Mouse (Mus musculus) thymus, adult 2 months (tissue): ENCODE results near the gene Dram1. TPM values are rescaled to one million over a fixed set of nuclear protein-coding genes. Genes with fewer than 3 reads are reported as not detected.
A peak's percentile ranks its signal among the peaks of the same experiment; 100 is the strongest.
"Not testable (repeated sequence)": the region's sequence is repeated elsewhere in the genome, so short reads cannot be mapped to it uniquely, and the experiment has no call there.

ENCODE experiments used
- DNase-seq: peaks from one replicate; pipeline ENCODE4 v3.0.0; 2021
- H3K27ac ChIP-seq: fragments of 200-500 bp; 2 replicates; pipeline ENCODE4 v1.5.1; 2012; ENCODE audit warnings: low read length, control low read depth; ENCODE audit not compliant: control insufficient read depth, insufficient read depth
- H3K27me3 ChIP-seq: fragments of 200-500 bp; 2 replicates; pipeline ENCODE4 v1.6.1; 2012; ENCODE audit warnings: mild to moderate bottlenecking, low read length, moderate library complexity, mixed read lengths; ENCODE audit not compliant: control insufficient read depth, insufficient read depth
- H3K36me3 ChIP-seq: fragments of 200-500 bp; 2 replicates; pipeline ENCODE4 v1.6.1; 2012; ENCODE audit warnings: mild to moderate bottlenecking, low read length, moderate library complexity; ENCODE audit not compliant: control insufficient read depth, insufficient read depth
- H3K4me1 ChIP-seq: fragments of 200-500 bp; replicated peaks from 2 replicates; pipeline ENCODE4 v1.6.1; 2012; ENCODE audit warnings: low read length; ENCODE audit not compliant: control insufficient read depth, insufficient read depth
- H3K4me3 ChIP-seq: fragments of 200-500 bp; 2 replicates; pipeline ENCODE4 v1.5.1; 2012; ENCODE audit warnings: mild to moderate bottlenecking, low read length, control low read depth, moderate library complexity; ENCODE audit not compliant: control insufficient read depth, insufficient read depth
- CTCF ChIP-seq: fragments of 200-500 bp; IDR thresholded peaks from 2 replicates; pipeline ENCODE4 v1.5.1; 2012; ENCODE audit warnings: mild to moderate bottlenecking, control low read depth, low read length, moderate library complexity, borderline replicate concordance; ENCODE audit not compliant: control insufficient read depth, poor library complexity, insufficient read depth; ENCODE audit errors: extremely low read depth
- POLR2A ChIP-seq: fragments of 200-500 bp; IDR thresholded peaks from 2 replicates; pipeline ENCODE4 v1.6.1; 2012; ENCODE audit warnings: mild to moderate bottlenecking, low read length, control low read depth, moderate library complexity; ENCODE audit not compliant: control insufficient read depth, poor library complexity, insufficient read depth; ENCODE audit errors: extremely low read depth
- WGBS: fragments of 180-500 bp; shearing (Covaris S2); methylation state at CpG from one replicate; pipeline ENCODE4 v1.1.7; 2018; 5-methylcytosine and 5-hydroxymethylcytosine counted together
- polyA plus RNA-seq: library from polyadenylated mRNA; depleted of rRNA; stranded (reverse); fragments of >200 nt; gene quantifications from 2 replicates; pipeline ENCODE4 v1.2.3, GENCODE M21; 2012

The Dram1 gene
- polyA plus RNA-seq, 1 experiment = 24.9 TPM

- 2% methylated on average over 11 of the region's 11 CpGs for WGBS
- H3K27ac ChIP-seq = no peak overlapping the region
Observed at GRCm38 (mm10) chr10:88380002-88380401, 1.1 kb upstream of the Dram1 start.

DNA sequence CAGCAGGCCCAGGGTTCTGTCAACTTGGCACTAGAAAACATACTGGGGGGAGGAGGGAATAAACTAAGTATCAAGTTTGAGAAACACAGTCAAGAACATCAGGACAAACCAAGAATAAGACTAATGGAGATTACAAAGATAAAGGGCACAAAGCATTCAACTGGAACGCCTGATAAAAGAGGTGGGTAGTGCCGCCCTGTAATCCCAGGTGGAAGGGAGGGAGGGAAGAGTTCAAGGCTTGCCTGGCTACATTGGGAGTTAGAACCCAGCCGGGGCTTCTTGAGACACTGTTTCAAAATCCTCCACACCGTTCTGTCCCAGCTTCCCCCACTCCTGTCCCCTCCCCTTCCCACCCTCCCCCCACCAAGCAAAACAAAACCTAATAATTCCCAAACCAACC is 1.2 kb downstream of the Dram1 start:
- no peaks in the 10 kb centered on the region for H3K36me3 ChIP-seq
- no peak overlapping the region for H3K4me3 ChIP-seq
- H3K27me3 ChIP-seq = no peaks in the 10 kb centered on the region
- WGBS = 90% methylated on average over 4 of the region's 4 CpGs
- no peak for DNase-seq
- TF ChIP-seq POLR2A = no peak
- TF ChIP-seq CTCF = no peak
- no peak overlapping the region for H3K27ac ChIP-seq
- H3K4me1 ChIP-seq = peaks cover 8% of the 10 kb centered on the region

More at GRCm38 (mm10) chr10:88380002-88380401, 1.1 kb upstream of the Dram1 start:
- Histone ChIP-seq H3K36me3 (no peaks in the 10 kb centered on the region), H3K4me1 (peaks cover 12% of the 10 kb centered on the region), H3K4me3 (peak overlapping the region; percentile 84), H3K27me3 (no peaks in the 10 kb centered on the region)
- TF ChIP-seq POLR2A (no peak), CTCF (no peak)
- no peak for DNase-seq

DNA sequence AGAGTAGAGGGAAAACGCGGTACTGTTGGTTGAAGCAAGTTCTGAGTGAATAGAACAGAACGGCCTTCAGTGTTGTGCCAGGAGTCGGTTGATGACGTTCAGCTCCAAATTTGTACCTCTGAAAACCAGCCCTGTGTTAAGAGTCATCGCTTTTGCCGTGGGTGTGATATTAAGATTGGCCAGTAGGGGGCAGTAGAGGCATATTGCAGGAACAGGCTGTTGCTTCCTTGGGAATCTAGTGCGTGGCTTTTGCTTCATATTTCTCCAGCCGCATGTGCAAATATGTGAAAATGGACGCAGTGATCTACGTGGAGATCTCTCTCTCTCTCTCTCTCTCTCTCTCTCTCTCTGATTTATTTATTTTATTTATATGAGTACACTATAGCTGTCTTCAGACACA is 2.1 kb downstream of the Dram1 start:
- Histone ChIP-seq H3K36me3 (no peaks in the 10 kb centered on the region), H3K4me1 (peaks cover 5% of the 10 kb centered on the region), H3K27me3 (no peaks in the 10 kb centered on the region), H3K27ac (no peak overlapping the region), H3K4me3 (no peak overlapping the region)
- peak; percentile 88 for DNase-seq
- 3% methylated on average over 11 of the region's 11 CpGs for WGBS
- TF ChIP-seq CTCF (no peak), POLR2A (no peak)

- WGBS = 85% methylated on average over 10 of the region's 10 CpGs
- Histone ChIP-seq H3K4me1 (peaks cover 3% of the 10 kb centered on the region), H3K36me3 (no peaks in the 10 kb centered on the region), H3K27ac (no peak overlapping the region), H3K27me3 (no peaks in the 10 kb centered on the region), H3K4me3 (no peak overlapping the region)
- DNase-seq = no peak
- no peak for TF ChIP-seq POLR2A
Observed at GRCm38 (mm10) chr10:88374984-88375383, 3.9 kb downstream of the Dram1 start.

DNA sequence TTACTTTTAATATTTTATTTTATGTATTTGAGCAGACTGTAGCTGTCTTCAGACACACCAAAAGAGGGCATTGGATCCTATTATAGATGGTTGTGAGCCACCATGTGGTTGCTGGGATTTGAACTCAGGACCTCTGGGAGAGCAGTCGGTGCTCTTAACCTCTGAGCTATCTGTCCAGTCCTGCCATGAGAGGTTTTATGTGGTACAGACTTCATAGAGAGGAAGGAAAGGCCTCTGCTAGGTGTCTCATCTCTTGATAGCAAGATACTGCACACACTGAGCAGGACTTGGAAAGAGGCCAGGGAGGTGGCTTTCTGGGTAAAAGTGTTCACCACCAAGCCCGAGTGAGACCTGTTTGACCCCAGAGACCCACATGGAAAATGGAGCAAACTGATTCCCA is 5.9 kb downstream of the Dram1 start:
- not testable (repeated sequence) for H3K27me3 ChIP-seq, DNase-seq, H3K27ac ChIP-seq, H3K36me3 ChIP-seq, H3K4me1 ChIP-seq, H3K4me3 ChIP-seq
- WGBS = 37% methylated on average over 2 of the region's 2 CpGs

DNA sequence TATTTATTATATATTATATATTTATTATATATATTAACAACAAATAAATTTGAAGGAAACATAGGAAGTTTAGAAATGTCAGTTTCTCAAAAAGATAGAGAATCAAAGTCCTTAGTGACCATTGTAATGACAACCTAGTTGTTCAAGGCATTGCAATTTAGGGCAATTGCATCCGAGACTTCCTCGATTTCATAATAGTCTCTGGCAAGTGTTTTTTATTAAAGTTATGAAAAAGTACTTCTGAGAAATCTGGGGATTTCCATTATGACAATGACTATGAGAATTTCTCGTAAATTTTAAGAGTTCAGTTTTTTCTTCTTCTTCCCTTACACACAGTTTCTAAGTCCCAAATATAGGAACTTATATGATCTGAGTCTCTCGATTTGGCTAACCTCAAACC is 6.4 kb downstream of the Dram1 start:
- Histone ChIP-seq H3K27me3 (no peaks in the 10 kb centered on the region), H3K4me1 (no peaks in the 10 kb centered on the region), H3K27ac (no peak overlapping the region), H3K4me3 (no peak overlapping the region), H3K36me3 (no peaks in the 10 kb centered on the region)
- DNase-seq = no peak
- WGBS = 81% methylated on average over 4 of the region's 4 CpGs
- TF ChIP-seq CTCF (no peak), POLR2A (no peak)

DNA sequence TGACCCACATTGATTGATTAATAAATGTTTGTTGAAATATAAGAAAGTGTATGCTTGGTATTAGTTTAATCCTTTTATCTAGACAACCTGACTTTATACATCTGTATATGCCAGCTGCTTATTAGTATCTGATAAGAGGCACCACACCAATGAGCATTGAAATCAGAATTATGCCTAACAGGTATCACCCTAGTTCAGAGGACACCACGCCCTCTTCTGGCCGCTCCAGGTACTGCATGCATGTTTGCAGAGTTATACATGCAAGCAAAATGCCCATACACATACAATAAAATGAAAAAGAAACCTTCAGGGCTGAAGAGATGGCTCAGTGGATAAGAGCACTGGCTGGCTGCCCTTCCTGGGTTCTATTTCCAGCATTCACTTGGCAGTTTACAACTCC is 7.1 kb downstream of the Dram1 start:
- H3K4me3 ChIP-seq = no peak overlapping the region
- no peak overlapping the region for H3K27ac ChIP-seq
- H3K36me3 ChIP-seq = no peaks in the 10 kb centered on the region
- TF ChIP-seq POLR2A = no peak
- no peak for TF ChIP-seq CTCF
- no peaks in the 10 kb centered on the region for H3K4me1 ChIP-seq
- WGBS = 16% methylated on average over 2 of the region's 2 CpGs
- no peaks in the 10 kb centered on the region for H3K27me3 ChIP-seq
- no peak for DNase-seq
